Mouse (Mus musculus) hindbrain, embryonic 12.5 days (tissue): ENCODE results near the gene Yes1. TPM values are rescaled to one million over a fixed set of nuclear protein-coding genes. Genes with fewer than 3 reads are reported as not detected.
A peak's percentile ranks its signal among the peaks of the same experiment; 100 is the strongest.
"Not testable (repeated sequence)": the region's sequence is repeated elsewhere in the genome, so short reads cannot be mapped to it uniquely, and the experiment has no call there.

Experiments used
- ATAC-seq: fragments of 200-750 bp; cut with Nextera tagmentation; 2 replicates; pipeline ENCODE4 v1.8.0; 2017; ENCODE audit warnings: moderate TSS enrichment; ENCODE audit not compliant: low FRiP score
- H3K27ac ChIP-seq: fragments of 300-500 bp; sonication (generic); 2 replicates; pipeline ENCODE4 v1.5.1; 2016; ENCODE audit warnings: mild to moderate bottlenecking
- H3K27me3 ChIP-seq: fragments of 300-500 bp; sonication (generic); 2 replicates; pipeline ENCODE4 v1.6.1; 2016; ENCODE audit warnings: mild to moderate bottlenecking
- H3K36me3 ChIP-seq: fragments of 300-500 bp; sonication (generic); 2 replicates; pipeline ENCODE4 v1.6.1; 2016; ENCODE audit warnings: mild to moderate bottlenecking
- H3K4me1 ChIP-seq: fragments of 300-500 bp; sonication (generic); 2 replicates; pipeline ENCODE4 v1.6.1; 2016
- H3K4me2 ChIP-seq: fragments of 300-500 bp; sonication (generic); replicated peaks from 2 replicates; pipeline ENCODE4 v1.6.1; 2016; ENCODE audit warnings: mild to moderate bottlenecking
- H3K4me3 ChIP-seq: fragments of 300-500 bp; sonication (generic); 2 replicates; pipeline ENCODE4 v1.5.1; 2016; ENCODE audit warnings: mild to moderate bottlenecking
- H3K9ac ChIP-seq: fragments of 300-500 bp; sonication (generic); 2 replicates; pipeline ENCODE4 v1.6.1; 2016; ENCODE audit warnings: mild to moderate bottlenecking, moderate library complexity
- H3K9me3 ChIP-seq: fragments of 300-500 bp; sonication (generic); replicated peaks from 2 replicates; pipeline ENCODE4 v1.6.1; 2016; ENCODE audit warnings: mild to moderate bottlenecking
- WGBS: fragments of 180-500 bp; shearing (Covaris S2); methylation state at CpG from one replicate; pipeline ENCODE4 v1.1.7; 2016; 5-methylcytosine and 5-hydroxymethylcytosine counted together
- polyA plus RNA-seq: library from polyadenylated mRNA; unstranded; fragments of >200 nt; fragmentation: Nextera tagmentation; extraction: Ambion mirVana; gene quantifications from 2 replicates; pipeline ENCODE4 v1.2.1, GENCODE M21; 2016

The Yes1 gene
- polyA plus RNA-seq, 1 experiment from 2014 or later, result 34.2 TPM

GRCm38 (mm10) chr5:32728851-32729250 lies 117.9 kb downstream of the Yes1 start:
- H3K9me3 ChIP-seq, result 0 out of 2 replicates have a peak, but pooled peaks cover 3% of the 10 kb centered on the region
- no peak overlapping the region for H3K4me2 ChIP-seq
- no peaks in the 10 kb centered on the region for H3K27me3 ChIP-seq
- H3K36me3 ChIP-seq, result peaks cover 7% of the 10 kb centered on the region; the same call in 1 of the 2 replicates
- WGBS, result 86% methylated on average over 8 of the region's 8 CpGs
- H3K4me1 ChIP-seq, result no peaks in the 10 kb centered on the region
- no peak overlapping the region for H3K27ac ChIP-seq
- no peak for ATAC-seq
- H3K9ac ChIP-seq, result no peak overlapping the region
- H3K4me3 ChIP-seq, result no peak overlapping the region

GRCm38 (mm10) chr5:32733892-32734291 lies 122.9 kb downstream of the Yes1 start:
- H3K27ac ChIP-seq, H3K4me3 ChIP-seq, H3K9me3 ChIP-seq, H3K4me1 ChIP-seq, H3K4me2 ChIP-seq, H3K27me3 ChIP-seq, H3K9ac ChIP-seq: not testable (repeated sequence)
- H3K36me3 ChIP-seq, result peaks cover 26% of the 10 kb centered on the region
- WGBS, result 94% methylated on average over 6 of the region's 6 CpGs
- peak; percentile 52; the same call in 1 of the 2 replicates for ATAC-seq

- peaks cover 26% of the 10 kb centered on the region for H3K36me3 ChIP-seq
- no peak for ATAC-seq
These were observed 124.8 kb downstream of the Yes1 start for GRCm38 (mm10) chr5:32735779-32736178.

More at GRCm38 (mm10) chr5:32735779-32736178, 124.8 kb downstream of the Yes1 start:
- Histone ChIP-seq H3K4me1 (no peaks in the 10 kb centered on the region), H3K9me3 (no peaks in the 10 kb centered on the region), H3K9ac (no peak overlapping the region), H3K4me2 (no peak overlapping the region), H3K27me3 (no peaks in the 10 kb centered on the region), H3K27ac (no peak overlapping the region), H3K4me3 (no peak overlapping the region)
- 91% methylated on average over 6 of the region's 6 CpGs for WGBS

Other genes with a start within 250 kb of the Yes1 start
- gene Ppp1cb, start 152.3 kb upstream of the Yes1 start, polyA plus RNA-seq, result 196 and 215 TPM in 2 replicates
- 78.6 and 83.2 TPM in 2 replicates for gene Pisd, start 174.5 kb downstream of the Yes1 start, polyA plus RNA-seq
- gene Gm20671, start 215.9 kb downstream of the Yes1 start, polyA plus RNA-seq, result not detected in 2 replicates
- 17.3 and 18.1 TPM in 2 replicates for gene Prr14l, start 243.1 kb downstream of the Yes1 start, polyA plus RNA-seq